Mouse (Mus musculus) macrophage (primary cell): ENCODE measurements around the gene Ces4a. TPM values are rescaled to one million over a fixed set of nuclear protein-coding genes. Genes with fewer than 3 reads are reported as not detected.

ENCODE experiments used
- H3K27ac ChIP-seq: fragments of 350-480 bp; formaldehyde crosslinking; 2 replicates; pipeline ENCODE4 v1.9.0; 2021
- H3K36me3 ChIP-seq: fragments of 350-480 bp; formaldehyde crosslinking; 2 replicates; pipeline ENCODE4 v1.9.0; 2021; ENCODE audit errors: inconsistent target
- H3K4me3 ChIP-seq: fragments of 350-480 bp; formaldehyde crosslinking; 2 replicates; pipeline ENCODE4 v1.9.0; 2021; ENCODE audit errors: inconsistent target
- H3K79me2 ChIP-seq: fragments of 350-480 bp; formaldehyde crosslinking; 2 replicates; pipeline ENCODE4 v1.9.0; 2021; ENCODE audit errors: inconsistent target
- WGBS: methylation state at CpG from one replicate; pipeline ENCODE4 v1.1.7; 2026; ENCODE audit warnings: inconsistent platforms; ENCODE audit not compliant: missing documents; 5-methylcytosine and 5-hydroxymethylcytosine counted together
- polyA plus RNA-seq: library from polyadenylated mRNA; stranded (reverse); fragments of 250-400 nt; gene quantifications from 3 replicates; pipeline ENCODE4 v1.2.4, GENCODE M21; 2018; ENCODE audit warnings: inconsistent platforms

Ces4a gene
- polyA plus RNA-seq, 1 experiment from 2014 or later: not detected

DNA sequence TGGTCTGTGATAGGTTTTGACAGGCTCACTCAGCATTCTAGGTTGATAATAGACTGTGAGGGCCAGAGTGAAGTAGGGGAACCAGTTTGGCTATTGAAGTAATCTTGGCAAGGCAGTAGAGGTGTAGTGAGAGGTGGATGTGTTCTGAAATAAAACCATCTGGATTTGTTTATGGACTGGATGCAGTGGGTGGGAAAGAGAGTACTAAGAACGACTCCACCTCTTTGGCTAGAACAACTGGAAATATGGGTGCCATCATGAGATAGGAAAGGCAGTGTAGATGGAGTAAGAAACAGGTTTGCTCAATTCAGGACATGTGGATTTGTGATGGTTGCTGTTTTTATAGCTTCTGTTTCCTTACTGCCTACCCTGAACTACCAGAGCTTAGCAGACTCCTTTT is 50.6 kb downstream of the Ces4a start:
- Histone ChIP-seq H3K36me3 (peaks cover 7% of the 10 kb centered on the region; the same call in 1 of the 2 replicates), H3K4me3 (no peak overlapping the region), H3K79me2 (peaks cover 100% of the 10 kb centered on the region), H3K27ac (no peak overlapping the region)
- WGBS: 85% methylated on average over 1 of the region's 1 CpGs

DNA sequence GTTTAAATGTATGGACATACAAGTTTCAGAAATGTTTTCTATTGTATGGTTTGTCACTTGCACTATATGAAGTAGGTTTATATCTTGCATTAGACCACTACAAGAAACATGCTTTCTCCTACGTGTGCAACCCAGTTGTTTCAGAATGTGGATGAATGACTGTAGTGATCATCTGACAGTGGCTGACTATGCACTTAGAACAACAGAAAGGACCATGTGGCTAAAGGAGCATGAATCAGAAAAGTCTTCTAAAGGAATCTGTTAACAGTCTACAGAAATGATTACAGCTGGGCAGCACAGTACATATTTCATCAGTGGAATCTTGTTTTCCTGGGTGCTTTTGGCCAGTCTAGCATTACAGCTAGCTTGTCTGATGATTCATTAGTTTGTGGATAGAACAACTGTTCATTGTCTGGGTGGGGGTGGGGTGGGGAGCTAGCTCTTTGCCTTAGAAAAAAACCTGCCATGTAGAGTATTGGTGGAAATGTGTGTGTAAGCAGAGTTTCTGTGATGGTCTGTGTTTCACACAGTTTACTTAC is 54.9 kb downstream of the Ces4a start:
- Histone ChIP-seq H3K4me3 (no peak overlapping the region), H3K36me3 (no peaks in the 10 kb centered on the region; the same call in 1 of the 2 replicates), H3K27ac (no peak overlapping the region), H3K79me2 (peaks cover 100% of the 10 kb centered on the region)
- WGBS: 71% methylated on average over 1 of the region's 1 CpGs

DNA sequence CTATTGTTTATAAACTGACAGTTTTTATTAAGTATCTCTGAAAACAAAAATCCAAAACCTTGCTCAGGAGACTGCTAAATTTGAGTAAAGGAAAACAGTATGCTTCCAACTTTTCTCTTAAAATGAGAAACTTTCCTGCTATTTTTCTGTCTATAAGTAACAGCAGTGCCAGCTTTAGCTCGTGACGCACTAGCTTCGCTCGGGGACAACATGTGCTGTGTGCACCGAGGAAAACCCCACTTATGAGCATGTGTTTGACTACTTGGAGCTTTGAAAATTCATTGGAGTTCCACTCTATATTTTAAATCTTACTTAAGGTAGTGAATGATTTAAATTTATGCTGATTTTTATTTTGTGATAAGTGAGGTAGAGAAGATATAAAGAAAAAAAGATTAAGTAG is 60.6 kb downstream of the Ces4a start:
- Histone ChIP-seq H3K4me3 (no peak overlapping the region), H3K27ac (no peak overlapping the region), H3K36me3 (peaks cover 30% of the 10 kb centered on the region), H3K79me2 (peaks cover 99% of the 10 kb centered on the region)
- 91% methylated on average over 5 of the region's 5 CpGs for WGBS

Other genes starting within 250 kb of the Ces4a start
- gene Ces2e, start 205.5 kb upstream of the Ces4a start, polyA plus RNA-seq: not detected in 3 replicates
- not detected in 3 replicates for gene Ces2f, start 184.4 kb upstream of the Ces4a start, polyA plus RNA-seq
- not detected in 3 replicates for gene Ces2g, start 170.1 kb upstream of the Ces4a start, polyA plus RNA-seq
- gene Ces2h, start 130.9 kb upstream of the Ces4a start, polyA plus RNA-seq: not detected in 3 replicates
- gene Ces3a, start 83.2 kb upstream of the Ces4a start, polyA plus RNA-seq: not detected in 3 replicates
- not detected in 3 replicates for gene Ces3b, start 48.0 kb upstream of the Ces4a start, polyA plus RNA-seq
- 59.1 to 125 TPM (median 65.1 TPM) in 3 replicates for gene Cbfb, start 38.9 kb downstream of the Ces4a start, polyA plus RNA-seq
- 15.2 to 26.7 TPM (median 16.3 TPM) in 3 replicates for gene D230025D16Rik, start 93.3 kb downstream of the Ces4a start, polyA plus RNA-seq
- 1.8 to 2.8 TPM (median 2.4 TPM) in 3 replicates for gene B3gnt9, start 123.4 kb downstream of the Ces4a start, polyA plus RNA-seq
- gene Tradd, start 132.8 kb downstream of the Ces4a start, polyA plus RNA-seq: 8.4 to 20.0 TPM (median 19.9 TPM) in 3 replicates
- 2.1 to 7.5 TPM (median 3.9 TPM) in 3 replicates for gene Fbxl8, start 132.8 kb downstream of the Ces4a start, polyA plus RNA-seq
- gene Hsf4, start 138.0 kb downstream of the Ces4a start, polyA plus RNA-seq: 2.9 to 8.0 TPM (median 3.4 TPM) in 3 replicates
- gene Nol3, start 144.3 kb downstream of the Ces4a start, polyA plus RNA-seq: 0.16 to 0.77 TPM (median 0.73 TPM) in 3 replicates
- gene 4931428F04Rik, start 158.1 kb downstream of the Ces4a start, polyA plus RNA-seq: 0.79 to 3.9 TPM (median 1.5 TPM) in 3 replicates
- 0.19 to 0.32 TPM in 2 of 3 replicates, not detected in the other for gene Exoc3l, start 164.3 kb downstream of the Ces4a start, polyA plus RNA-seq
- gene E2f4, start 165.9 kb downstream of the Ces4a start, polyA plus RNA-seq: 30.2 to 47.0 TPM (median 34.1 TPM) in 3 replicates
- 0.29 to 0.43 TPM (median 0.33 TPM) in 3 replicates for gene Elmo3, start 173.8 kb downstream of the Ces4a start, polyA plus RNA-seq
- gene Lrrc29, start 194.5 kb downstream of the Ces4a start, polyA plus RNA-seq: 0.63 to 1.4 TPM (median 0.77 TPM) in 3 replicates
- 19.5 to 78.9 TPM (median 58.8 TPM) in 3 replicates for gene Tmem208, start 194.6 kb downstream of the Ces4a start, polyA plus RNA-seq
- 5.6 to 17.0 TPM (median 9.8 TPM) in 3 replicates for gene Fhod1, start 216.2 kb downstream of the Ces4a start, polyA plus RNA-seq
- gene Slc9a5, start 217.0 kb downstream of the Ces4a start, polyA plus RNA-seq: 0.36 to 0.94 TPM (median 0.36 TPM) in 3 replicates
- not detected in 3 replicates for gene Plekhg4, start 241.5 kb downstream of the Ces4a start, polyA plus RNA-seq